9 mouse cellular contexts compared by ENCODE assay signal in the genomic region with DNA sequence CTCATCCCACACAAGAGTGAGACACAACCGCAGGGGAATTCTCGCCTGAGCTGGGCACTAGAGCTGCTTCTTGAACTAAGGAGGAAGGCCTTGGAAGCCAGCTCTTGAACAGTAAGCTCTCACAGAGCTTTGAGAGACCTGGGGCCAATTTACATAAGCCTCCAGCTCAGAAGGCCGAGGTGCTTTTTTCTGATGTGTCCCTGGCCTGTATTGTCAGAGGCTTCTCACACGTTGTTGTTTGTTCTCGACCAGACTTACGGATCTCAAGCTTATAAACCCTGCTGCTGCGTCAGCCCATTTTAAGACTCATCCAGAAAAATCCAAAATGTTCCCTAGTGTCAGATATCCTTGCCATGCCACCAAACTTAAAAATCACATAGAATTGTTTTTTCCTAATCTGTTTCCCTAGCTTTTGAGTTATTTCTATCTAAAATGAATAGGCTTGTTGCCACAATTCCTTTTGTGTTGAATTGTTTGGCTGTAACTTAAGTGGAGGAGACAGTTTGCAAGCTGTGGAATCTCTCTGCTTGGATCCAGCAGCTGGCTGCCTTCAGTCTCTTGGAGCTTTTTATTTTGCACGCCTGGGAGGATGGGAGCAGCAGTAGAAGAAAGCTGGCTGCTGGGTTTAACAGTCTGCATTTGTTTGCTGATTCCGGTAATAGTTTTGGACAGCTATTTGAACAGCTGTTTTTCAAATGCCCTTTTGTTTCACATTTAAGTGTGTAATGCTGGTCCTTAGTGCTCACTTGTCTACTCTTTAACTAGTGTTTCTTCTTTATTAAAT.
DNase-seq lines count a peak whose midpoint lies in the region; TF ChIP-seq lines count a peak whose summit lies in the region.
"Had no signal": no experiment of that assay in that cellular context is flagged by ENCODE, and none has a peak within 500 bp of the region (broad histone marks: within the 10 kb centered on the region; RNA-seq: fewer than 3 reads in every experiment).

No protein-coding gene starts in this region.

- no peak for TF ChIP-seq CTCF in left cerebral cortex, adult 2 months (IDR thresholded peaks at IDR 0.05)
- TF ChIP-seq CTCF in thymus, adult 2 months (IDR thresholded peaks at IDR 0.05; ENCODE audit: borderline replicate concordance, control insufficient read depth, extremely low read depth, insufficient read depth, low read length, poor library complexity) = no peak

- no peaks in the 10 kb centered on the region for H3K9me3 ChIP-seq in embryonic facial prominence, embryonic 10.5 days

- peak overlapping the region; percentile 36; the same call in 1 of the 2 replicates for H3K27ac ChIP-seq in embryonic facial prominence, embryonic 10.5 days (replicated peaks)
- peak overlapping the region; percentile 37 for H3K27ac ChIP-seq in left cerebral cortex, adult 2 months
- H3K27ac ChIP-seq in thymus, adult 2 months (ENCODE audit: control insufficient read depth, insufficient read depth, low read length) = no peak overlapping the region

- peaks cover 3% of the 10 kb centered on the region; the same call in 1 of the 2 replicates for H3K36me3 ChIP-seq in embryonic facial prominence, embryonic 10.5 days (replicated peaks)
- H3K36me3 ChIP-seq in thymus, adult 2 months (ENCODE audit: control insufficient read depth, insufficient read depth, low read length) = peaks cover 6% of the 10 kb centered on the region; the same call in 1 of the 2 replicates

- DNase-seq in gastrocnemius, adult 18-20 months (ENCODE audit: low spot score) = peak; percentile 30
- no peak for DNase-seq in gastrocnemius, adult 8-10 months (ENCODE audit: low spot score in 2 of 2)
- DNase-seq in embryonic facial prominence, embryonic 10.5 days (ENCODE audit: low spot score) = no peak
- DNase-seq in heart, postnatal 4 days = peak; percentile 45
- DNase-seq in left cerebral cortex, adult 2 months (ENCODE audit: extremely low spot score in 1 of 2, low spot score in 2 of 2) = peak in 1 of 2 experiments; percentile 25
- DNase-seq in right cerebral cortex, adult 2 months (ENCODE audit: low spot score in 2 of 2) = peak; percentile 45 to 50
- DNase-seq in cerebellum, postnatal 4 days (ENCODE audit: low spot score in 2 of 2) = no peak
- DNase-seq in thymus, adult 2 months = no peak

- peaks cover 9% of the 10 kb centered on the region for H3K4me1 ChIP-seq in embryonic facial prominence, embryonic 10.5 days
- no peaks in the 10 kb centered on the region for H3K4me1 ChIP-seq in thymus, adult 2 months (replicated peaks; ENCODE audit: control insufficient read depth, insufficient read depth, low read length)

- no peak overlapping the region for H3K4me3 ChIP-seq in embryonic facial prominence, embryonic 10.5 days
- H3K4me3 ChIP-seq in left cerebral cortex, adult 2 months = no peak overlapping the region
- H3K4me3 ChIP-seq in thymus, adult 2 months (ENCODE audit: control insufficient read depth, insufficient read depth, low read length) = no peak overlapping the region
- H3K4me3 ChIP-seq: myocyte had no signal

- intact Hi-C loops in left cerebral cortex, adult 2 months (cut with DNase I) = no loop called here

- TF ChIP-seq POLR2A in thymus, adult 2 months (IDR thresholded peaks at IDR 0.05; ENCODE audit: control insufficient read depth, extremely low read depth, insufficient read depth, low read length, poor library complexity) = no peak

- no peaks in the 10 kb centered on the region for H3K27me3 ChIP-seq in embryonic facial prominence, embryonic 10.5 days (replicated peaks; ENCODE audit: low read depth, poor library complexity, severe bottlenecking)
- H3K27me3 ChIP-seq in thymus, adult 2 months (ENCODE audit: control insufficient read depth, insufficient read depth, low read length) = no peaks in the 10 kb centered on the region

- WGBS in embryonic facial prominence, embryonic 10.5 days = 42% methylated on average over 9 of the region's 9 CpGs
- WGBS in thymus, adult 2 months = 93% methylated on average over 9 of the region's 9 CpGs

Comparison
In these comparisons a context has a peak if more than half of its experiments do, and no peak if none do; other contexts are left out.
1. DNase-seq: peak in gastrocnemius, adult 18-20 months (single experiment), heart, postnatal 4 days (single experiment) and right cerebral cortex, adult 2 months (2 of 2); none in gastrocnemius, adult 8-10 months (0 of 2), embryonic facial prominence, embryonic 10.5 days (single experiment), cerebellum, postnatal 4 days (0 of 2) and thymus, adult 2 months (single experiment).